Mouse (Mus musculus): ENCODE data around the gene Hdgfl3.

Hdgfl3 gene

DNA sequence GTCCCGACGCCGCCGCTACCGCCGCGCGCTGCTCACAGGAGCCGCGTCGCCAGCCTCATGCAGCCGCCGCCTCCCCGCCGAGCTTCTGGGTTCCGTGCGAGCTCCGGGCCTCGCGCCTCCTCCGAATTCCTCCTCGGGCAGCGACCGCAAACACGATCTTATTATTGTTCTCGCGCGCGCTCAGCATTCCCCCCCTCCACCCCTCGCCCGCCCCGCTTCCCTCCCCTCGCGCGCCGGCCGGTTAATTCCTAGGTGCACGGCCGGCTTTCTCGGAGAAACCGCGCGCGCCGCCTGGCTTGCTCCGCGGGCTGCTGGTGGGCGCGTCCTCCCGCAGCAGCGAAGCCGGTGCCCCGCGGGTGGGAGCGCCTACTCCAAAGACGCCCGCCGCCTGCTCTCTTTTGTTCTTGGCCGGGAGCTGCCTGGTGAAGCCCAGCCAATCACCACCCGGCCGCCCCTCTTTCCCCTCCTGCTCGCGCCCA lies at the start of gene Hdgfl3:
Hdgfl3 (minus strand) TSS at position 207 of the 479 bp plus-strand sequence.
- in situ Hi-C loops (cut with MboI, MseI) = loop anchor here (10.0 kb wide), 1 partner anchor 380 kb away; no protein-coding TSS in a partner anchor

DNA sequence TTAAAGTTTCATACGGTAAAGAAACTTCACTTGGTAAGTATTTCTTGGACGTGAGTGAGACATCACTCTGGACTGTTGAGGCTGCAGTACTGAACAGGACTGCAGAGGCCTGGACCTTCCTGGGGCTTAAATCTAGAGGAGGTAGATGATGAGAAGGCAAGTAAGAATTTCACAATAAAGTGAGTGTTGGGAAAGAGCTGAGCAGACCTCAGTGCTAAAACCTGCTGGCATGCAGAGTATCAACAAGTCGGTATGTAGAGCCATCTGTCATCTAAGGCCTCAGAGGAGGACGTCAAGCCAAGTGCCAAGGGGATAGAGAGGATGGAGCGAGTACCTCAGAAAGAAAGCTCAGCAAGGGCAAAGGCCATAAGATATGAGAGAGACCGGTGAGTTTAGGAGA lies 49.4 kb upstream of the Hdgfl3 start:
- in situ Hi-C loops (cut with MboI, MseI) = no loop called here

DNA sequence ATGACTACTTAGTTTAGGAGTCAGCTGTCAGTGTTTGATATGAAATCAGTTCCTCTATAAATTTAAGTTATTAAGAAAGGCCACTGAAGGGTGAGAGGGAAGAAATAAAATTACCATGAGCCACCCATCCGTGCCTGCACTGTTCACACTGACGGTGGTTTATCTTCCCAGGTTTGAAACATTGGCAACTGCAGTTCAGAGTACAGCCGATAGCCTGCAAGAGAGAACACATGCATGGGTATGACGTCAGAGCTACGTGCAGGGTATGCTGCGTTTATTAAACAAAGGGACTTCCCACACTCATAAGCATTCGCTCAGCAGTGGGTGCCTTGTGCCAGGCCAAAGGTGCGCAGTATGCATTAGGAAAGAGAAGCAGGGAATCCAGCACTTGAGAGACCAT lies 44.0 kb upstream of the Hdgfl3 start:
- in situ Hi-C loops (cut with MboI, MseI) = loop anchor here (10.0 kb wide), 1 partner anchor 1546 kb away; no protein-coding TSS in a partner anchor

DNA sequence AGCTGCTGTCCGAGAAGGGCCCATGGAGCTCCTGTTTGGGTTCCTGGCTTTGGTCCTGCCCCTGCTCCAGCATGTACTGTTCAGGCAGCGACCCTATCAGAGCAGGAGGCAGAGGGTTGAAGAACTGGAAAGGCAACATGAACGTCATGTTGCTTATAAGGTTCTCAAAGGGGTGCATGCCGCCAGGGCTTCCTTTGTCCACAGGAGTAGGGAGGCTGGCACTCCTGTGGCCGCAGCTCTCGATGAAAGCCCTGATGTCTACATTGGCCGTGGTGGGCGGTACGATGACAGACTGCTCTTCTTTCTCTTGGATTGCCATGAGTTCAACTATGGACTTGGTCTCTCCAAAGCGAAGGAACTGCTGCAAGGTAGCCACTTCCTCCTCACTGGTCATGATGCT lies 40.3 kb upstream of the Hdgfl3 start:
- in situ Hi-C loops (cut with MboI, MseI) = loop anchor here (10.0 kb wide), 1 partner anchor 1550 kb away; no protein-coding TSS in a partner anchor

DNA sequence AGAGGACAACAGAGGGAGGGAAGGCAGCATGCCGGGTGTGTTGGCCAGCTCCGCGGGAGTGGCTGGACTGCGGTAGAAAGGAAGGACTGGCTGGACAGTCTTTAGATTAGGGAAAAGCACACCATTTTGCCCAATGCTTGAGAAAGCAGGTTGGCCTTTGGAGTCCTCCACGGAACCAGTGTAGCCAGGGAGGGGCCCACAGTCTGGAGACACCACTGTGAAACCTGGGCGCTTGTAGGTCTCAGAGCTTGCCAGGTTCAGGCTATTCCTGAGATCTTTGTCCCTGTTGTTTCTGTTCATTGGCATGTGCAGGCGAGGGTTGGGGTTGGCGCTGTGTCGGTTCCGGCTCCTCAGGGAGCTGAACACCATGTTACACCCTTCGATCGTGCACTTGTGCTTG lies 39.7 kb upstream of the Hdgfl3 start:
- in situ Hi-C loops (cut with MboI, MseI) = loop anchor here (10.0 kb wide), 1 partner anchor 1551 kb away; no protein-coding TSS in a partner anchor

DNA sequence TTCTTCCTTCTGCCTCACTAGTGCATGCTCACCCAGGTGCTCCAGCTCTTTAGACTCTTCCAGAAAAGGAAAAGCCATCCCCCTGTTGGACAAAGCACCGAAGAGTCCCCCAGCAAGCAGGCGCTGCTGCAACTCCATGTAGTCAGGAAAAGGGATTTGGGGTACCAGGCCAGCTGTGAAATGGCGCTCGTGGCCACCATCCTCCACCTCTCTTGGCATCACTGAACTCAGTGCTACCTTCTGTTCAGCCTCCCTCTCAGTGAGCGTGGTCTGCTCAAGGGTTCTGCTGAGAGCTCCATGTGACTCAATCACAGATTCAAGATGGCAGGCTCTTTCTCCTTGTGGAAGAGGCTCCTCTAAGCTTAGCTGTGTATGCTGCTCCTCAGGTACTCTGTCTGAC lies 39.1 kb upstream of the Hdgfl3 start:
- in situ Hi-C loops (cut with MboI, MseI) = loop anchor here (10.0 kb wide), 1 partner anchor 1551 kb away; no protein-coding TSS in a partner anchor

DNA sequence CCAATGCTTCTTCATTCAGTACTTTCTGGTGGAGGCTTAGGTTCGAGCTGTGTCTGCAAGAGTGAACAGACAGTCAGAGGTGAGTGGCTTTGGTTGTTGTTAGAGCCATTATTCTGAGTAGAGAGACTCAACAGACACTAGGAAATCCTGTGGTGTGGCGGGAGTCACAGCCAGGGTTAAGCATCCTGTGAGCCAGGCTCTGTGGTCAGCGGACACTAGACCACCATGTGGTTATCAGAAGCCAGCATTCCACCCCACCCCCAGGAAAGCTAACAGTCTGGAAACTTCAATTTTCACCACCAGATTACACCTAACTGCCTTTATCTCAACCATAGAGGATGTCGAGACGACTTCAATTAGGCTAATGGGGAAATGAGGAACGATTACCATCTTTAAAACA lies 34.7 kb upstream of the Hdgfl3 start:
- in situ Hi-C loops (cut with MboI, MseI) = no loop called here

DNA sequence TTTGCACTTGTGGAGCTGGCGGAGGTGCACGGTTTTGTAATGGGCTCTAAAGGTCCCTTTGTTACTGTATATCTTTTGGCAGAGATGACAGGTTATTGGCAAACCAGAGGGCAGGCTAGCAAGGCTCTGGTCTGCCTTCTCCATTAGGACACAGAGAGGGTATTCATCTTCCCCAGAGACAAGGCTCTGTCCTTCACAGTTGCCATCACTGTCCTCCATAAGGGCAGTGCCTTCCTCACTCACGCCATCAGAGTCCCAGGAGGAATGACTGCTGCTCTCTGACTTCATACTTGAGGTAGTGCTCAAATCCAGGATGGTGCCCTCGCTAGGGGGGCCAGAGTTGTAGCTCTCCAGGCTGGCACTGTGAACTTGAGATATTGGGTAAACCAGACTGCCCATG lies 34.2 kb upstream of the Hdgfl3 start:
- in situ Hi-C loops (cut with MboI, MseI) = no loop called here

DNA sequence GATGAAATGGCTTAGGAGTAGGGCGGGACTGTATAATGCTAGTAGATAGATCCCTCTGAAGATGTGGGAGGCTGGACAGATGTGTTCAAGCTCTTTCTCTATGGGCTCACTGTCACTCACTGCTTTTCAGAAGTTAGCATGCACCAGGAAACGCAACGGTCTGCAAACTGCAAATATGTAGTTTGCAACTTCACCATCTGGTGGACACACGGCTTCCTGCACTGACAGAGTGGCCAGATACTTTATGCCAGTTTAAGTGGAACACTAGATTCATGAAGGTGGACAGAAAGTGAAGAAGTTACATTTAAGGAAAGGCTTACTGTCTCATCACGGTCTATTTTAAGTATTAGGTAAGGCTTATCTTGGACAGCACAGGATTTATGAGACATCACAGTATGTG lies 31.9 kb upstream of the Hdgfl3 start:
- in situ Hi-C loops (cut with MboI, MseI) = no loop called here

DNA sequence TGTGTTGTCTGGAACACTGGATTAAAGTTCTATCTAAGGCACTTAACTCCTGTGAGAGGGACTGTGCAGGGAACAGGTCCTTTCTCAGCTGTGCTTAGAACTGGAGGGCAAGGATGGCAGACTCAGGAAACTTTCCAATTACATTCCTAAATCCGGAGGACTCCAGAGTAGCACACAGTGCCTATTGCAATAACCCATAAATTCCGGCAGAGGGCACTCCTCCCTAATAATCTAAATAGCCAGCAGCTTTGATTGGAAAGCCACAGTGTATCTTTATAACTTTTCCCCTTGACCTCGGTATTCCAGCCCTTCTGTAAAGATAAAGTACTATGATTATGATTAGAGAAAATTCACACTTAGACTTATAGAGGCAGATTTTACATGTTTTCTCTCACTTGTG lies 25.4 kb upstream of the Hdgfl3 start:
- in situ Hi-C loops (cut with MboI, MseI) = loop anchor here (5.0 kb wide), 2 partner anchors 153 to 313 kb away; no protein-coding TSS in a partner anchor

DNA sequence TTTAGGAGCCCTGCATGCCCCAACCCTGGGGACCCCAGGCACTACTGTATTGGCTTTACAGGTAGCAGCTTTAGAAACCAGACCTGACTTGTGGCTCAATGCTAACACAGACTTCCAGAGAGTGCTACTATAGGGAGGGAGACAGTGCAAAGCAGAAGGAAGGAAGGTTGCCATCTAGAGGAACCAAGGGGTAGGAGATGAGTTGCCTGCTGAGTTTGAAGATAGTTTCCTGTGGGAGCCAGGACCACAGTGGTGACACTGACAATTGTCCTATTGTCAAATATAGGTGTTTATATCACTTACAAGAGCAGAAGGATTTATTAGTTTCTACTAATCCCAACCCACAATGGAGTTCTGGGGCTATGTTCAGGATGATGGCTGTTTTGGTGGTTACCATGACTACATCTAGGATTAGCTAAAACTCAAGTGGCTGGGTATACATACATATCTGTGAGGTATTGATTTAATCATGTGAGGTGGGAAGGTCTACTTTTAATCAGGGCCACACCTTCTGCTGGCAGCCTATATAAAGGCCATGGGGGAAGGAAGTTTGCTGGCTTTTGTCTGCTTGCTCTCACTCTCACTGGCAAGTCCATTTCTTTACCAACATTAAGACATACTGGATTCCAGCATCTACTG lies 20.1 kb upstream of the Hdgfl3 start:
- in situ Hi-C loops (cut with MboI, MseI) = no loop called here

DNA sequence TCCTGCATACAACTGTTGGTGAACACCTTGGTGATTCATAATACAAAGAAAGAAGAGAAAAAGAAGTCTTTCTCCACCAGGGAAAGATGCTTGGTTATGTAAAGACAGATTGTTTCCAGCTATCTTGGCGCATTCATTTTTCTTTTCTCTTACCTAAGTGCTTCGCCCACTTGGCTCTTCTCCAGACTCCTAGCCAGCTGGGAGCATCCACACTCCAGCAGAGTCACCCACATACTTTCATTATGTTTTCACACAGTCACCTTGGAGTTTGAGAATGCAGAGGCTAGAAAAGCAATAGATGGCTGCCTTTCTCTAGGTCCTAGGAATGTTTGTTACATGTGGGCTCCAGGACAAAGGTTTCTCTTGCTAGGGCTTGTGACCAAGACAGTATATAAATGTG lies 16.2 kb upstream of the Hdgfl3 start:
- in situ Hi-C loops (cut with MboI, MseI) = no loop called here

DNA sequence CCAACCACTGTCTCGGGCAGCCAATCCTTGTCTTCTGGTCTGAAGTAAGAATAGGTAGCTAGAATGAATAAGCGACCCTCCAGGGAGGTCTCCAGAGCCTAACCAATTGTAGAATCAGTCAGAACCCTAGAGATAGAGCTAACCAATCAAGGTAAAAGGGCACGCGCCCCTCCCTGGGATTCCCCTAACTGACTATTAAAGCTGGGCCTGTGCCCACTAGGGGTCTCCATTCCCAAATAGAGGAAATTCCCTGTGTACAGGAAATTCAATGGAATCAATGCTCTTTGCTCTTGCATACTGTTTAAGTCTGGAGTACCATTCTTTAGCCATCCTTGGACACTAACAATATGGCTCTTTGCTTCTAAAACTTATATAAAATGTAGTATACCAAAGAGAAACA lies 11.1 kb upstream of the Hdgfl3 start:
- in situ Hi-C loops (cut with MboI, MseI) = no loop called here

DNA sequence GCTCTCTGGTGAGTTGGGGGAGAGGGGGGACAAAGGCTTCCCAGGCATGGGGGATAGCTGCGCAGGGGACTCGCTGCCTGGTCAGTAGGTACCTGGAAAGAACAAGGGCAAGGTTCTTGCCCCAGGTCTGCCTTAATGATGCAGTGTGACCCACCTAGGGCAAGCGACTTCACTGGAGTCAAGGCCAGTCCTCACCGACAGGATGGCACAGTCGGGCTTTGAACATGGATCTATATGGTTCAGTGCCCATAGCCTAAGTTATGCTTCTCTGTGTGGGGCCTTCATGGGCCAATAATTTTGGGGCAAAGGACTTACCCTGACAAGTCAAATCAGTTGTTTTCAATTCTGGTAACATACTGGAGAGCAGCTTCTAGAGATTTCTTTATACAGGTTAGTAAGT lies 533 bp upstream of the Hdgfl3 start:
- in situ Hi-C loops (cut with MboI, MseI) = loop anchor here (10.0 kb wide), 1 partner anchor 380 kb away; no protein-coding TSS in a partner anchor

DNA sequence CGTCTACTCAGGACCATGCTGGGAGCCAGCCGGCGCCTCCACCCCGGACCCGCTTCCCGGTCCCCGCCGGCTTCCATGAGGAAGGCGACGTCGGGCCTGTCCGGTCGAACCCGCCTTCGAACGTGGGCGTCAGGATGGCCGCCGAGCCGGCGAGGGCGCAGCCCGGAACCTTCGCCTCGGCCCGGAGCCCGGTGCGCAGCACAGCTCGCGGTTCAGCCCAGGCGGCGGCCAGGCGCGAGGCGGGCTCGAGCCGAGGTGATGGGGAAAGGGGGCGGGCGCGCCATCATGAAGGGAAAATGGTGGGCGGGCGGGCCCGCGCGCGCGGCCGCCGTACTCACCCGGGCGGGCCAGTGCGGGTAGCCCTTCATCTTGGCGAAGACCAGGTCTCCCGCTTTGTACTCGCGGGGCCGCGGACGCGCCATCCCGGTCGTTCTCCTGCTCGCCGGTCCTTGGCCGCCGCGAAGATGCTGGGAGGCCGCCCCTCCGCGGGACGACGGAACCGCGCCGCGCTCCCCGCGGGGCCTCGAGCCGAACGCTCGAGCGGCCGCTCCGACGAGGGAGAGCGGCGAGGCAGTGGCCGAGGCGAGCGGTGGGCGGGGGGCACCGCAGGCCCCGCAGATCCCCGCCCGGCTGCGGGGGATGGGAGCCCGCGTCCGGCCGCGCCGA lies 539 bp downstream of the Hdgfl3 start:
- in situ Hi-C loops (cut with MboI, MseI) = loop anchor here (10.0 kb wide), 1 partner anchor 379 kb away; no protein-coding TSS in a partner anchor

DNA sequence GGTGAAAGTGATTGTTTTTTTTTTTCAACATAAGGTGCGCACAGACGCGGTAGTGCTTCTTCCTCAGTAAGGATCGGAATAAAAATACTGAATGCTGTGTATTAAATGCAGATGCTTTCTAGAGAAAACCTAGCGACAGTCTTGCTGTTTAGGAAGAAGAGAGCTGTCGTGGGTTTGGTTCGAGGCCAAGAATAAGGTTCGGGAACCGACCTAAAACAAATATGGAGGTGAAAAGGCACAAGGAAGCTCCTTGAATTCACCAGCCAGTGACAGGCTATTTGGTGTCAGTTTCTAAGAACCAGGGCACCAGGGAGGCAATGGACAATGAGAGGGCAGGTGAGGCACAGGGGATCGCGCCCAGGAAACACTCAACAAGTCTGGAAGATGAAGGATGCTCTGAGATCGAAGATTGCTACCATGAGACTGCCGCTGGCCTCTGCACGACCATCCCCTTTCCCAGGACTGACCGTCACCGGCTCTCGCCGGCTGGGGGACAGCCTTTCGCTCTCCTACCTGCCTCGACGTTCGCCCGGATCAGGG lies 1.1 kb downstream of the Hdgfl3 start:
- in situ Hi-C loops (cut with MboI, MseI) = loop anchor here (10.0 kb wide), 1 partner anchor 378 kb away; no protein-coding TSS in a partner anchor

DNA sequence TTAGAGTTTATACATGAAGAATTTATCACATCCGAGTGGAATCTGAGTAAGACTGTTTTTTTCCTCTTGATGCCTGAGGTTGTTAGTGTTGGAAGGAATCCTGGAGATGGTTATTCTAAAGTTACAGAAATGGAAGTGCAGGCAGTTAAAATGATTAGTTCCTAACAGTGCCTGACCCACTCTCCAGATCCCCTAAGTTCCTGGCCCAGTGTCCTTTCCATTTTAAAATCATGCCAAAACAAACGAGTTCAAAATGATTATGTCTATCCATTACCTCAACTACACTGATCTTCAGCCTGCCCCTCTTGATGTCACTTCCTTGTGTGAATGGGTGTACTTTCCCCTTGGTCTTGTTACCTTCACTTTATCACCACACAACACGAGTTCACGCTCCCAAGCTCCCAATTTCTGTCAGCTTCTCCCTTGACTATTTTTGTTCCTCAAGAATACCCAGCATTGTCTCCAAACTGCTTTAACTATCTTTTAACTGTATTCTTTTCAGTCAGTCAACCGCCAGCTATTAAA lies 1.7 kb downstream of the Hdgfl3 start:
- in situ Hi-C loops (cut with MboI, MseI) = loop anchor here (10.0 kb wide), 1 partner anchor 378 kb away; no protein-coding TSS in a partner anchor

DNA sequence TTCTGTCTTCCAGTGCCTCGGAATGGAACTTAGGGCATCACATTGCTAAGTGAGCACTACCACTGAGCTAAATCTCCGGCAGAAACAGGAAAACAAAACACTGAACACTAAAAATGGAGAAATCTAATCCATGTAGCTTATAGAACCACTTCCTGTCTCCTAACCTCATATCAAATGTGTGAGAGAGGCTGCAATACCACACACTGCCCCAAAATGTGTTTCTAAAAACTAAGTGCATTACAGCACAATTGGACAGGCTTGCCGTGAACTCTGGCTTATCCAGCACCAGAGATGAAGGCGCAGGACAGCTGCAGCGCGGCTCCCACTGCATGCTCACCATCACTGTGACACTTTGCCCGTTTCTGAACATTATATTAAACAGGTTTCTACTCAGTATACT lies 5.3 kb downstream of the Hdgfl3 start:
- in situ Hi-C loops (cut with MboI, MseI) = no loop called here

DNA sequence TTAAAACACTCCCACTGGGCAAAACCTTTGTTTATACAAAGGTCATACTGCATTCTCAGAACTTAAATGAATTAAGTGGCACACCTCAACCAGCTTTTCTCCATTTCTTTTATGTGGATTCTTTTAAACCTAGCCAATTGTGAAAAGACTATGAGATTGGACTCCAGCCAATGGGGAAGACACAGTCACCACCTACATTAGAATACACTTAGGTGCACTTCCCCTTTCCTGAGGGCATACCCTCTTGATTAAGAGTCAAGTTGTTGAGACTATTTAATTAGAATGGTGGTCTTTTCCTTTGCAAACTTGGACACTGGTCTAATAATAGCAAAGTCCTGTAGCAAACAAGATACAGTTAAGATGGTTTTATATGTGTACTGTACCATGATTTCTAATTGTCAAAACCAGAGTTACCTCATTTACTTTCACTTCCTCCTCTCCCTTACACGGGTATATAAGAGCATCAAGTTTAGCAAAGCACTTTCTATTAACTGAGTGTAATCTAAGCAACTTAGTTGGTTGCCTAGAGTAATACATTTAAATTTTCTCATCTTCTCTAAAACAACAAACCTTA lies 12.8 kb downstream of the Hdgfl3 start:
- in situ Hi-C loops (cut with MboI, MseI) = no loop called here

DNA sequence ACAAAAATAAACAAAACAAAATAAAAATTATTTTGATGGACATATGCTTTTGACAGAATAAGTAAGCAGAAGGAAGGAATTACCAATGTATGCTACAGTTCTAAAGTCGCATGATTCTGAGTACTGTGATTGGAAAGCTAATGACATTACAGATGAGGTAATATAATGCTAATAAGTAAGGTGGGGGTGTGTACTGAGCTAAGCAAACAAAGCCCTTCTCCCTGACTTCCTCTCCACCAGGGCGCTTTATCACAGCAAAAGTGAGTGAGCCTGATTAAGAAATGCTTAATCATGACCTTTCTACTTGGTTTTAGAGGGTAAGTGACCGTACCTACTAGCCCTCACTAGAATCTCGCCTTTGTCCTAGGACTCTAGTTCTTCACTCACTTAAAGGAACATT lies 14.0 kb downstream of the Hdgfl3 start:
- in situ Hi-C loops (cut with MboI, MseI) = no loop called here

DNA sequence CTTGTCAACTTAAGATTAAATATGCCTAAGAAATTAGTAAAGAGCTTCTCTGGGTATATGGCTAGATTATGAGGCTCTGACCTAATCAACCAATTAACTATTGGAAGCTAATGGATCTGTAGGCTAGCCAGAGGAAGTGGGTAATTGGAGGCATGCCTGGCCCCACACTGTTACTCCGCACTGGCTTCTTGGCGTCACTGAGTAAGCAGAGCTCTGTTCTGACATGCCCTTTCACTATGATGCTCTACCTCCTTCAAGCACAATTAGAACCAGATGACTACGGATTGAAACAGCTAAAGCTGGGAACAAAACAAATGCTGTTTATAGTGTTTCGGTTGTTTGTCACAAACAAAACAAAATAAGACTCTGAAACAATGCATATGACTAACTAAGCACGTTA lies 16.0 kb downstream of the Hdgfl3 start:
- in situ Hi-C loops (cut with MboI, MseI) = no loop called here

DNA sequence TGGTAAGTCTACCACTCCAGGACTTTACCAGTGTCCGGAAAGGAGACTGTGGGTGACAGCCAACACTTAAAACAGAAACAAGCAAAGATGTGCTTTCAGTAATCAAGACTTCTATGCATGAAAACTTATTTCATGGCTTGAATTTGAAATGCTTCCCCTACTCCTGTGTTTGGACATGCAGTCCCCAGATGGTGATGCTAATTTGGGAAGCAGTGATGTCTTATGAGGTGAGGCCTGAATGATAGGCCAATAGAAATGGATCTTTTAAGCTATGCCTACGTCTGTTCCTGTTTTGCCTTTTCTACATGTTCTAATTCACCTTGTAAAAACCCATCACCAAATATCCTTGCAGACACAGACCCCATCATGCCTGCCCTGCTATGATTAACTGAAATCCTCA lies 29.3 kb downstream of the Hdgfl3 start:
- in situ Hi-C loops (cut with MboI, MseI) = no loop called here
